Mouse (Mus musculus) neutrophil, adult 65 days (primary cell): ENCODE measurements around the gene Ttll4. TPM values are rescaled to one million over a fixed set of nuclear protein-coding genes. Genes with fewer than 3 reads are reported as not detected.

Experiments
- total RNA-seq: library from RNA; stranded (reverse); gene quantifications from 2 replicates; pipeline ENCODE4 v1.2.4, GENCODE M21; 2023

Ttll4 gene
- 9.4 and 11.9 TPM in 2 replicates for total RNA-seq

DNA sequence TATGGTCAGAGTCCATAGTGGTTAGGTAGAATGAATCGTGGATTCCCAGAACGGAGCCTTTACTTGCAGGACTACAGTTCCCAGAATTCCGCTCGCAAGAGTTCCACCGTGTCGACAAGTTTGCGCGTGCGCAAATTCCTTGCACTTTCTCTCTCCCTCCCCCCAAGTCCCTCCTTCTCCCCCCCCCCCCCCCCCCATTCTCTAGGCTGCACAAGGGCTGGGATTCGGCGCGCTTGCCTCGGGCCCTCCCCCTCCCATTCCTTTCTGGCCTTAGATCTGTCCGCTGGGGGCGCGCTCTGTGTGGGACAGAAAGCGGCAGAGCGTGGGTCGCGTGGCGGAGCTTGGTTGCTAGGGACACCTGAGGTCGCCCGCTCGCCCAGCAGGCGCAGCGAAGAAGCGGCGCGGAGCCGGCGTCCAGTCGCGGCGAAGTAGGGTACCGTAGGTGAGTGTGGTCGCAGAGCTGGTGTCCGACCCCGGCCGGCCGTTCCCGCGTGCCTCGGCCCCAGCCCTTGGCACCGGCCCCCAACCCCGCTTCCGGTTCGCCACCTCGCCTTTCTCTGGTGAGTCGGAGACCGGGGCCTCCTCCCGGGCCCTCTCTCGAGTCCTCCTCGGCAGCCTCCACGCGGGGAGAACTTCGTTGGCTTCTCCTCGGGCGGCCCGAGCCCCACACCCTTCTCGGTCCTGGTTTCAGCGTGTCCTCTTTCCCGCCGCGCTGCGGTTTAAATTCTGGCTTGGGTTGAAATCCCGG lies at the start of gene Ttll4:
TSS of gene Ttll4 (plus strand) at position 298 of the 748 bp plus-strand sequence.

DNA sequence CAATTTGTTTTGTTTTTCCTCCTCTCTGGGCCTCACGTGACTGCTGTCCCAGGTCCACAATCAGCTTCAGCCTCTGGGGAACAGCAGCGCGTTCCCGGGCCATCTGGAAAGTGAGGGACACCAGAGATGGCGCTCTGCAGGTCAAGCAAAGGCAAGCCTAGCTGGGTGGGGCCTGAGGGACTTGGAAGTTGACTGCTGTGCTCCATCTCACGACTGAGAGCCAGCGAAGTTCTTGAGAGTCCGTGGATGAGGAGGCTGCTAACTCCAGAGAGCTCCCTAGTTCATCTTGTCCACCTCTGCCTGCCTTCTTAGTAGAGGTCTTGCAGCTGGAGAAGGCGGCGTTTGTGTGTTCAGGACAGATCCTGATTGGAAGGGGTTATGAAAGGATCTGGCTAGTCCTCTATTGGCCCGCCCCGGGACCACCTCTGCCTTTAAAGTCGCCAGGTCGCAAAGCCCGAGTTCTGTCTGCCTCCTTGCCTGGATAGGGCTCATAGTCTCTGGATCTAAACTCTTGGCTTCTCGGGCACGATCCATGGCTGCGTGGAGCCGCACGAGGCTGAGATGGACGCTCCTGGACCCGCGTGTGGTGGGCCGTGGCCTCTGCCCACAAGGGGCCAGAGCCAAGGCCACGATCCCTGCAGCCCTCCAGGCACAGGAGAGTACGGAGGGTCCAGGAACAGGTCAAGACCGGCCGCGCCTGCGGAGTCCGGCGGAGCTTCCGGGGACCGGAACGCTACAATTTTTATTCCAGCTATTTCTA lies 51.7 kb downstream of the Ttll4 start, which contains the start of gene Cyp27a1:
TSS of gene Cyp27a1 (plus strand) at position 476 of the 760 bp plus-strand sequence.

DNA sequence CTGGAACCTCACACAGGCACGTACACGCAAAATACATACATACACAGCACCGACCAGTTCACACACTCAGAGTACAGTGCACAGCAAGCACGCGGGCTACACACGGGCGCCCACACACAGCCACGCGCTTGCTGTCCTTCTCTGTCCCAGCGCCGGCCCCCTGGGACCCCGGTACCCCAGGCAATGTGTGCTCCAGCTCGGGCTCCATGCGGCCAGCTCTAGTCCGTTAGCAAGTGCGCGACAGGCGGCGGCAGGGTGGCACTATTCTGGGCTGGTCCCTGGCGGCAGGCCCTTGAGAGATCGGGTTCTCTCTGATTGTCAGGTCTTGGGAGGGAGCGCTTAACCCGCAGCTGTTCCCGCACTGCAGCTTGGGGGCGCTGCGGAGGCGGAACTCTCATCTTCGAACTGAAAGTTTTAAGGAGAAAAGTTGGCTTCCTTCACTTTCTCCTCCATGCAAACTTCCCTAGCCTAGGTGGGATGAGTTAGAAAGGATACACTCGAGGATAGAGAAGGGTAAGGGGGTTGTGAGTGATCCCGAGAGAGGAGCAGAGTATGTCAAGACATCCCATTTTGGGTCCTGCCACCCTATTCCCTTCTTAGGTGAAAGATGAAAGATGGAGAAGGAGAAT lies 87.2 kb downstream of the Ttll4 start, which contains the start of gene Prkag3:
TSS of gene Prkag3 (minus strand) at position 579 of the 629 bp plus-strand sequence.

Other genes with a start within 250 kb of the Ttll4 start
- 22.2 and 23.0 TPM in 2 replicates for gene Cnot9, start 155.7 kb upstream of the Ttll4 start, total RNA-seq
- gene Plcd4, start 118.9 kb upstream of the Ttll4 start, total RNA-seq = 0.41 TPM in 1 of 2 replicates, not detected in the other
- 19.3 and 22.6 TPM in 2 replicates for gene Usp37, start 117.5 kb upstream of the Ttll4 start, total RNA-seq
- 22.9 and 26.7 TPM in 2 replicates for gene Zfp142, start 73.5 kb upstream of the Ttll4 start, total RNA-seq
- gene Bcs1l, start 73.5 kb upstream of the Ttll4 start, total RNA-seq = 5.9 and 7.7 TPM in 2 replicates
- 42.8 and 46.0 TPM in 2 replicates for gene Rnf25, start 60.3 kb upstream of the Ttll4 start, total RNA-seq
- 2.0 and 2.9 TPM in 2 replicates for gene Stk36, start 60.3 kb upstream of the Ttll4 start, total RNA-seq
- 20.6 and 24.9 TPM in 2 replicates for gene Cyp27a1, start 51.8 kb downstream of the Ttll4 start, total RNA-seq
- not detected in 2 replicates for gene Prkag3, start 87.5 kb downstream of the Ttll4 start, total RNA-seq
- 0.48 and 0.88 TPM in 2 replicates for gene Wnt6, start 110.1 kb downstream of the Ttll4 start, total RNA-seq
- not detected in 2 replicates for gene Wnt10a, start 129.8 kb downstream of the Ttll4 start, total RNA-seq
- gene Cdk5r2, start 193.2 kb downstream of the Ttll4 start, total RNA-seq = not detected in 2 replicates
- not detected in 2 replicates for gene Fev, start 223.7 kb downstream of the Ttll4 start, total RNA-seq
- gene Cryba2, start 231.4 kb downstream of the Ttll4 start, total RNA-seq = not detected in 2 replicates